Mouse (Mus musculus): ENCODE measurements around the gene Phip.
A peak's percentile ranks its signal among the peaks of the same experiment; 100 is the strongest.

Phip gene

DNA sequence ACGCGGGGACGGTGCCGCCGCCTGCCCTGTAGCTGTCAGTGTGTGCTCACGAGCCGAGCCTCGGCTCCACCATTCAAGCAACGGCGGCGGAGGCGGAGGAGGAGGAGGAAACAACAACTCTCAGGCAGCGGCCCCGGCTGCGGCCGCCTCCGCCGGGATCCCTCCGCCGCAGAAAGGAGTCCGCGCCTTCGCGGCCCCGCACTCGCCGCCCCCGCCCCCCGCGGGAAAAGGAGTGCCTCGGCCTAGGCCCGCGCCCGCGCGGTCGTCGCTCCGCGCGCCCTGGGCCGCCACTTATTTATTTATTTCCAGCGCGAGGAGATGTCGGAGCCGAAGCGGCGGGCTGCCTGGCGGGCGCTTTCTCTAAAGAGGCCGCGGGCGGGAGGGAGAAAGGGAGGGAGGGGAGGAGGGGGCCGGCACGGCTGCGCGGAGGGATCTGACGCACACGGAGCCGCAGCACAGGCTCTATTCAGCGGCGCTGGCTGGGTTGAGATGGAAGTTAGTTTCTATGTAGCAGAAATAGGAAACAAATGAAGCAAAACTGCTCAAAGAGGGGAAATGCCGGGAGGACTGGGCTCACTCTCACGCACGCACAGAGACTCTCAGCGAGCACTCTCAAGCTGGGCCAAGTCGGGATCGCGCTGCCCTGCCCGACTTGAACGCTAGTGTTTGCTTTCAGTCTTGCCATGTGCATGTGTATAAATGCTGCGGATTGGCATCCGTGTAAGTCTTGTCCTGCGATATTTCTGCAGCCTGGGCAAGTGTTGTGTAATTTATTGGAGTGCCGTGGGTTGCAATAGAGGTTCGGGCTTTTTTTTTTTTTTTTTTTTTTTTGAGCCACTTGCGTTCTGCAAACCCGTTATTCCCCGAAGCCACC lies at the start of gene Phip:
Gene Phip (minus strand): TSS at position 175 of the 874 bp plus-strand sequence.
- peak; percentile 98 for DNase-seq

- DNase-seq = no peak
Measured at GRCm38 (mm10) chr9:83023724-83024123, 48.4 kb upstream of the Phip start.

DNA sequence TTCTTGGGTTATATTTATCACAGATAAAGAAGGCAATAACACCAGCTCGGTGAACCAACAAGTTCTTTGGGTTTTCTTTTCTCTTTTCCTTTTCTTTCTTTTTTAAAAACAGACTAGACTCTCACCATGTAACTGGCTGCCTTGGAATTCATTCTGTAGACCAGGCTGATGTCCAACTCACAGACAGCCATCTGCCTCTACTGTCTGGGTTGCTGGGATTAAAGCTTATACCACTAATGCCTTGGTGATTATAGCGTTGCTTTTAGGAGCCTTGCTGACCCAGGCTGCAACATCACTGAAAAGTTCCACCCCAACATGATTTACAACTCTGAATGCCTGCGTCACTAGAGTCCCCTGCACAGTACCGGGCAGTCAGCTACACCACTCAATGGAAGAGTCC lies 39.2 kb upstream of the Phip start:
- no peak for DNase-seq

DNA sequence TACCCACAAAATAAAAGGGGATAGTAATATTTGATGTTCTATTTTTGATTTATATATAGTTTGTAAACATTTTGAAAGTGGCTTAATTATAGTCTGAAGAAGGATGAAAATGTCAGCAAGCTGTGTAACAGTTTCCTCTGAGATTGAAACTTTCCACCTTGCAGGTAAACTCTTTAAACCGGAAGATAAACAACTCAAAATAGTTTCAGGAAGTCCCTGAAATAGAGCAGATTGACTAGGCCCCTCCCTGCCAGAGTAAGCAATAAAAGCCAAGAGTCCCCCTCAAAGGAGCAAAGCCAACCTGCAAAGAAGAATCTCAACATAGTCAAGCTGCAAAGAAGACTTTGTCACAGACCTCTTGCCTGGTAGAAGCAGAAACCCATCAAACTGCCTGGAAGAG lies 33.0 kb upstream of the Phip start:
- no peak for DNase-seq

DNA sequence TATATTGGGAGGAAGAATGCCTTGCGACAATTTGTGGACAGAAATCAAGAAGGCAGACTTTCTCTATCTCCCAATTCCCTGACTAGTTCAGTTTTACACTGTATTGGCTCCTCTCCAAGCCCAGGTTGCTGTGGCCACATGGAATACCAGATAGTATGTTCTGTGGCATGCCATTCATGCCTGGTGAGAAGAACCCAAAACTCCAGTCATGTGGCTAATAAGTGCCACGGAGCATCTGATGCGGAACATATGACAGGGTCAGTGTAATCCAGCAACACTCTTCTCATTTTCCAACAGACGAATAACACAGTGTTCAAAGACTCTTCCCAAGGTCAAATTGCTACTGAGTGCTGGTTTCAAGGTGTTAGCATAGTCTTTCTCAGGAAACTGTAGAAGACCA lies 26.0 kb upstream of the Phip start:
- no peak for DNase-seq

GRCm38 (mm10) chr9:82997765-82998500 lies 22.6 kb upstream of the Phip start:
- DNase-seq = no peak

- DNase-seq = peak; percentile 46
Measured at GRCm38 (mm10) chr9:82976936-82977335, 1.6 kb upstream of the Phip start.

- DNase-seq = no peak
Measured at GRCm38 (mm10) chr9:82976219-82976618, 903 bp upstream of the Phip start.

DNA sequence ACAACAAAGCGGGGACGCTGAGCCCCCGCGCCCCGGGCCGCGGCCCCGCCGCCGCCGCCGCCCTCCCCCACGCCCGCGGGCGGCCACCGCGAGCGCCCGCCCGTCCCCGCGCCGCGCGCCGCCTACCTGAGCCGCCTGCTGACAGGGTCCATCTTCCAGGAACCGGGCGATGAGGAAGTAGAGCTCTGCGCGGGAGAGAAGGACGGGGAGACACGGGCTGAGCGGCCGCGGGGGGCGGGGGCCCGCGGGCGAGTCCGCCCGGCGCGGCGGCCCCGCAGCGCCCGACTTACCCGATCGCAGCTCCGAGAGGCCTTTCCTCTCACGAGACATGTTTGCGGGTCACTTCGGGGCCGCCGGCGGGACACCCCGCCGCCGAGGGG lies 364 bp downstream of the Phip start:
- no peak for DNase-seq

DNA sequence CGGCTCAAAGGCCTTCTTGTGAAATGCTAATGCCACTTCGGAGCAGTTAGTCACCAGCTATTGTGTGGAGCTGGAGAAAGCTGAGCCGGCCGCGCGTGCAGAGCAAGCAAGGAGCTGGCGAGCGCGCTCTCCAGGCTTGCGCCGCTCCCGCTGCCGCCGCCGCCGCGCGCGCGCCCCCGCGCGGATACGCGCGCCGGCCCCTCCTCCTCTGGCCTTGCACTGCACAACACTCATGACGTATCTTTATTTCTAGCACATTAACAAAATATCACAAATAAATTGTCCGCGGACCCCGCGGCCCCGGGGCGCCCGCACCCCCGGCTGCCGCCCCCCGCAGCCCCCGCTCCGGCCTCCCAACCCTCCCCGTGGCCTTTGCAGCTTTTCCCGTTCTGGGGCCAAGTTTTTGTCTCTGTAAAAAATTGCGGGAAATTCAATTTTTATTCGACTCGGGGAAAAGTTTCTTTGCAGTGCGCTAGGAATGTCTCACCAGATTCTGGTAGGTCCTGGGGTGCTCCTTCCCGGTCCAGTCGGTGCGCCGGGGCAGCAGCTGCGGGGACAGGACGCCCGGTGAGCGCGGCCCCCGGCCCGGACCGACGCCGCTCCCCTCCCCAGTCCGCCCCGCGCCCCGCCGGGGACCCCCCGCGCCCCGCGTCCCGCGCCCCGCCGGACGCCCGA lies 992 bp downstream of the Phip start:
- DNase-seq = peak; percentile 94

DNA sequence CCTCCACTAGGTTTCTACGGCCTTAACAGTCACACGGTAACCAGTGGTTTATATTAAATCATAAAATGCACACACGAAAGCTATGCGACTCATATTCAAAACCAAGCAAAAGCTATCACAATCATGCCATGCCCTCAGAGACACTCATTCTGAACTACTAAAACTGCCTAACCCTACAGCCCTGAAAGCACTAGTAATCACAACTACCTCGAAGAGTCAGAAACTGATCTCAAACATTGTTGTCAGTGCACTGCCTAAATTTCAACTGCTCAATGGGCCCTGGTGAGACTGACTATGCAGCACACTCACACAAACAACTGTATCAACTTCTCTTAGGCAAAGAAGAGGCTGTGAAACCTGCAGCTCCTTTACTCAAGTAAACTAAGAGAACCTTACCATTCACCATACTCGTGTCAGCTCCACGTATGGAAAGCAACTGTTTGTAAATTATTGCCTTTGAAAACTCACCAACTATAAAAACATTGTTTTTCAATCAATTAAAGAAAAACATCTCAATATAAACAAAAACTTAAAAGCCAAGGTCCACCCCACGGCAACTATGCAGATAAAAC lies 1.9 kb downstream of the Phip start:
- no peak for DNase-seq

GRCm38 (mm10) chr9:82971433-82971832 lies 3.9 kb downstream of the Phip start:
- no peak for DNase-seq

DNA sequence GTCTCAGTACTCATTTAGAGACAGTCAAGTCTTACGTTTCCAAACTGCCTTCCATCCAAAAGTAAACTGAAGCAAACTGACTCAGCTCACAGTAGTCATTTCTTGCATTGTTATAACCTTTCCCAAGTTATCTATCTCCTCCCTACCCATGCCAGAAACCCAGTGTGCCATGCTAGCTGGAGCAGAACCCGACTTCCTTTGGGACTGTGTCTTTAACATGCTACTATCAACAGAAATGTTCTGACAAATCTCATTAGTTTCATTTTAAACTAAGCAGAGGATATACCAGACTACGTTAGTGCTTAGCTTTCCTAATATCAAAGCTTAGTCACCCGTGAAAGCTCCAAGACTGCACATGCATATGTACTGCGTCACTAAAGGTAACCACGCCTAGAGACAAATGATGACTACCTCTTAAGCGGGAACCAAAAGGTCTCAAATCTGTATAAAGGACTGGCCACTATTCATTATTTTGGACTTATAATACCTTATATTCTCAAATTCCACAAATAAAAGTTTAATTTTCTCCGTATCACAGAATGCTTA lies 8.2 kb downstream of the Phip start:
- DNase-seq = no peak

GRCm38 (mm10) chr9:82963981-82964380 lies 11.3 kb downstream of the Phip start:
- no peak for DNase-seq

- DNase-seq = no peak
Measured at GRCm38 (mm10) chr9:82961352-82961751, 14.0 kb downstream of the Phip start.

DNA sequence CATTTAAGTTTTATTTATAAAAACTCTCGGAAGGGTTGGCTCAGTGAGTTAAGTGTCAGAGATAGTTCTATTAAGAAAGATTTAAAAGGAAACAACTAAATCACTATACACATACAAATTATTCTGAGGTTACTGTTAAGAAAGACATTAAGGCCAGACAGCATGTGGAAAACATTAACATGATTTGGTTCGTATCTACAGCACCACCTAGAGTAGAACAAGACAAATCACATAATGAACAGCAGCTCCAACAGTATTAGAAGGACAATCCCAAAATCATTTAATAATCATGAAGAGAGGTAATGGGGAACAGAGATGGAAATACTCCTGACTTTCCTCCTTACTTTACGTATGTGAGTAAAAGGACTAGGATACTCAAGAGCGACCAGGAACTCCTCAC lies 20.0 kb downstream of the Phip start:
- DNase-seq = no peak

- DNase-seq = no peak
Measured at GRCm38 (mm10) chr9:82952330-82952729, 23.0 kb downstream of the Phip start.

GRCm38 (mm10) chr9:82951435-82952004 lies 23.8 kb downstream of the Phip start:
- DNase-seq = no peak

DNA sequence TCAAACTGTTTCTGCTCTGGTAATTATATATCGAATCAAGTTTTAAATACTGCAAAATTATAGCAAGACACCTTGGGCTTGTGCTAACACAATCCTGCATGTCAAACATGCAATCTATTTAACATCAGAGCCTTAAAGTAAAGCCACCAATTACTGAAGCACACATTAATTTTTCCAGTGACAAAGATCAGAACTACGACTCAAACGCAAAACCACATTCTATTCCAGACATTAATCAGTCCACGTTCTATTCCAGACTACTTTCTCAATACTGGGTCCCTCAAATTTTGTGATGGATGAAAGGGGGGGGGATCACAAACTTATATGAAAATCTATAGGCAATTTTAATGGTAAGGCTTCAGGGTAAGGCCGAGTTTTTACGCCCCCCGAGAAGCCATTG lies 68.1 kb downstream of the Phip start:
- DNase-seq = no peak

DNA sequence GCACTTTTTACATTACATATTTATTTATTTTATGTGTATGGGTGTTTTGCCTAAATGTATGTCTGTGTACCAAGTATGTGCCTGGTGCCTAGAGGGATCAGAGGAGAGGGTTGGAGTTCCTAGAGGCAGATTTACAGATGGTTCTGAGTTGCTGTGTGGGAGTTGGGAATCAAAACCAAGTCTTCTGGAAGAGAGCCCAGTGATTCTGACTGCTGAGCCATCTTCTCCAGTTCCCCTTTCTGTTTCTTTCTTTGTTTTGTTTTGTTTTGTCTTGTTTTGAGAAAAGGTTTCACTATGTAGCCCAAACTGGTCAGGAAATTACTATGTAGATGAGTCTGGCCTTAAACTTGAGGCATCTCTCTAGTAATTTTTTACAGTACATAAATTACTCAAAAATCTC lies 86.7 kb downstream of the Phip start:
- DNase-seq = no peak

DNA sequence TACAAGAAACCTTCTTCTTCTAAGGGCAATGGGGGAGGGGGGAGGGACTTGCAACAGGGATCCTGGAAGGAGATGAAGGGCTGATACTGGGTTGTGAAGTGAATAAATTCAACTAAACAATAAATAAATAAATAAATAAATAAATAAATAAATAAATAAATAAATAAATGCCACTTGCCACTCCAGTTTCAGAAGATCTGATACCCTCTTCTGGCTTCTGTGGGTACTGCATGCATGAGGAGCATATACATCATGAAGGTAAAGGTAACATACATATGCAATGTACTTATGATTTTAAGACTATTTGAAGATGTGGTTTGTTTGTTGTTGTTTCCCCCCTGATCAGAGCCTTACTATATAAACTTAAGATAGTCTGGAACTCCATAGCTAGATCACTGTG lies 91.1 kb downstream of the Phip start:
- DNase-seq = no peak

GRCm38 (mm10) chr9:82877078-82877477 lies 98.2 kb downstream of the Phip start:
- DNase-seq = no peak

- no peak for DNase-seq
Measured at GRCm38 (mm10) chr9:82867698-82868097, 107.6 kb downstream of the Phip start.
